Mouse (Mus musculus) brain, adult 2 months (tissue): Measurements from ENCODE around the gene Smarcd3.

Experiments
- DNase-seq: peaks from one replicate; pipeline ENCODE4 v3.0.0; 2011; ENCODE audit warnings: low read depth, low spot score

Gene Smarcd3

GRCm38 (mm10) chr5:24620626-24621025 lies 3.6 kb downstream of the Smarcd3 start:
- DNase-seq, result no peak

GRCm38 (mm10) chr5:24620116-24620515 lies 4.1 kb downstream of the Smarcd3 start:
- DNase-seq, result no peak

GRCm38 (mm10) chr5:24618921-24619320 lies 5.3 kb downstream of the Smarcd3 start:
- no peak for DNase-seq

- DNase-seq, result no peak
Observed at GRCm38 (mm10) chr5:24615097-24615496, 9.1 kb downstream of the Smarcd3 start.

GRCm38 (mm10) chr5:24612302-24612649 lies 11.9 kb downstream of the Smarcd3 start:
- DNase-seq, result no peak

GRCm38 (mm10) chr5:24611366-24612301 lies 12.6 kb downstream of the Smarcd3 start:
- DNase-seq, result peak; percentile 87

- DNase-seq, result no peak
Observed at GRCm38 (mm10) chr5:24609388-24609787, 14.8 kb downstream of the Smarcd3 start.

GRCm38 (mm10) chr5:24605980-24606665 lies 18.1 kb downstream of the Smarcd3 start:
- no peak for DNase-seq

GRCm38 (mm10) chr5:24605321-24605979 lies 18.8 kb downstream of the Smarcd3 start:
- DNase-seq, result no peak

- peak; percentile 92 for DNase-seq
Observed at GRCm38 (mm10) chr5:24604656-24605100, 19.5 kb downstream of the Smarcd3 start.

- no peak for DNase-seq
Observed at GRCm38 (mm10) chr5:24604080-24604655, 20.0 kb downstream of the Smarcd3 start.

- DNase-seq, result no peak
Observed at GRCm38 (mm10) chr5:24603431-24604010, 20.7 kb downstream of the Smarcd3 start.

- DNase-seq, result peak; percentile 91
Observed at GRCm38 (mm10) chr5:24602751-24603343, 21.4 kb downstream of the Smarcd3 start.

- peak; percentile 86 for DNase-seq
Observed at GRCm38 (mm10) chr5:24601911-24602750, 22.1 kb downstream of the Smarcd3 start.

- no peak for DNase-seq
Observed at GRCm38 (mm10) chr5:24601071-24601835, 23.0 kb downstream of the Smarcd3 start.

- DNase-seq, result no peak
Observed at GRCm38 (mm10) chr5:24600236-24600635, 24.0 kb downstream of the Smarcd3 start.

- no peak for DNase-seq
Observed at GRCm38 (mm10) chr5:24599137-24599536, 25.1 kb downstream of the Smarcd3 start.

GRCm38 (mm10) chr5:24598570-24599006 lies 25.6 kb downstream of the Smarcd3 start:
- DNase-seq, result no peak

GRCm38 (mm10) chr5:24597901-24598569 lies 26.2 kb downstream of the Smarcd3 start:
- peak; percentile 59 for DNase-seq
